Mouse (Mus musculus) urinary bladder, postnatal 36 days (tissue): ENCODE measurements at regions not wholly inside any gene's neighbourhood (a gene's known extent, or its start where the extent isn't known, plus 50 kb on each side); places are given as distances from the start of the nearest gene placed in this dataset.
A peak's percentile ranks its signal among the peaks of the same experiment; 100 is the strongest.

ENCODE experiments used
- DNase-seq, 2 experiments: peaks; one replicate each; pipeline ENCODE4 v3.0.0; 2022; ENCODE audit warnings: low spot score in 2 of 2, mixed read lengths in 1 of 2

DNA sequence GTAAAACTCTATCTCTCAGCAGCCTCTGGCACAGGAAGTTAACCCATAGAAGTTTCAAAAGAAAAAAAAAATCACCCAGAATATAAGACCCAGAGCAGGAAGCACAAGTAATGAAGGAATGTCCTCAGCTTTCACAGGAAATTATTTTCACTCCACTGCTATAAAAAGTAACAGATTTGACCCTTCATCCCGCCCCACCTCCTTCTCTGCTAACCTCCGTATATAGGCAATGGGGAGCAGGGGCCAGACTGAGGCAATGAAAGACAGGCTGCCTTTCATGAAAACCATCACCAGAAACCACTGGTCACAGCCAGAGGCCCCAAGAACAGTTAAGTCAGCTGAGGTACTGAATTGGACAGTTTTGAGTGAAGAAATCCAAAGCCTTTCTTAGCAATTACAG lies 654.9 kb downstream of the Gsdmc2 start:
- no peak for DNase-seq

DNA sequence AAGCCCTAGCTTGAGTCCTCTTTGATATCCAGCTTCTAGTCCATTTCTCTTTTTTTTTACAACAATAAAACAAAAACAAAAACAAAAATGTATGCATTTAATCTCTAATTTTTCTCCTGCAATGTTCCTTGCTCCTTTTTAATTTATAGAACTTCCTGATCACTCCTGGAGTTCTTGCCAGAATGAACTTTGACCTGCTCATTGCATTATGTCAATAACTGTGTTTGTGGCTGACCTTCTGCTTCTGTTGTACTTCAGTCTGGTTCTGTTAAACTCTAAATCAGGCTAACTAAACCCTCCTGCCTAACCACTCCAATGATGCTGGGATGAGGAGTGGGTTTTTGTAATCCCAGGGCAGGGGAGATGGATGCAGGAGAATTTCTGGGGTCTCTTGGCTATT lies 674.0 kb downstream of the Gsdmc2 start:
- DNase-seq: no peak

DNA sequence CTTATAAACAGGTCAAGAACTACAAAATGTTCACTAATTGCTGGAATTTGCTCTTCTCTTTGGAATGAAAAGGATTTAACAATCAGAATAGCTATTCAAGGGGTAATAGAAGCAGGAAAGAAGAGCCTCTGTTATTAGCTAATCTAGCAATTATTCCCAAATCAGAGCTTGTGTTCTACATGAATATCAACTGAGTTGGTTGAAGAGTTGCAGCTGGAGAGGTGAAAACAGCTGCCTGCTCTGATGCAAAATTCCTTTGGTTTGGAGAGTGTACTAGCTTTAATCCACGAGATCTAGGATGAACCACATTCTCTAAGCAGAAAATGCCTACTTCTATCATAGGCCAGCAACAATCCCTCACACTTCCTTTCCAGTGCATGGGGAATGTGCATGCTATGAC lies 674.8 kb downstream of the Gsdmc2 start:
- DNase-seq: no peak

DNA sequence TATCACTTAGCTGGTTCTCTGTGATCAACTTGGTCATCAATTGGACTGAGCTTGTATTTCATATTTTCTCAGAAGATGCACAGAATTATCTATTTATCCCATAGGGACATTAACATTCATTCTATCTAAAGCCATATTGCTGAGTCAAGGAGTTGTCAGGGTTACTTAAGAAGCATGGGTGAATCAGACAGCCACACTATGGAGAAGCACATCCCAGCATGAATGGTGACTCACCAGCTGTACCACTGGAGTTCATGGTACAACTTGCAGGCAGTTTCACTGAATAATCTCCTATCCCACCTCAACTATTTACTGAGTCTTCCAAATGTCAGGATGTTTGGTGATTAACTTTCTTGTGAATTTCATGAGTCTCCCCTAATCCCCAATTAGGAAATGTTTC lies 678.6 kb downstream of the Gsdmc2 start:
- DNase-seq: no peak

DNA sequence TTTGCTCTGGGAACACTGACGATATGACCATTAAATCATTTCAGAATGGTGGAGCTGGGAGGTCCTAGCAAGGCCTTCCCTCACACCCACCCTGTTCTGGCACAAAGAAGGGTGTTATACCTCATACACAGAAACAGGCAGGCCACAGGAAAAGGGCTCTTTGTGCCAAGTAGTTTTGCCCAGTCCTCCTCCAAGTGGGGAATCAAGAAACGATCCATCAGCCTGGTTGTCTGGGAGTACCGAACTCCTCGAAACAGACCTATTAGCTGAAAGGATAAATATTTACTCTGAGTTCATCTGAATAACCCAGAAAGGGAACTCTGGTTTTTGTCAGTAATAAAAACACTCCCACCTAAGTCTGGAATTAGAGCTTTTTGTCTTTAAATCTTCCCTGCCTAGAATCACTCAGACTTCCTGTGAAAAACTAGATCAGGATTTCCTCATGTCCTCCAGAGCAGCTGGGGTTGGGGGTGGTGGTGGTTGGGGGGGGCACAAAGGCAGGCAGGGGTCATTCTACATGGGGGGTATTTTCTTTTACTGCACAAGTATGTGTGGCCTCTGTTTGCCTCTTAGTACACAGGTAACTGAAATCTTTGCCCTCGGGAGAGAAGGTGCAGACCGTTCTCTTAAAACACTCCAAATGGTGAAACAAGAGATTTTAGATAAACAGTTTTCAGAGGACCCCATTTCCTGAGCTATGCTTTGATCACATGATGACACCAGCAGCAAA lies 681.3 kb downstream of the Gsdmc2 start:
- peak in 1 of 2 experiments; percentile 8 for DNase-seq

DNA sequence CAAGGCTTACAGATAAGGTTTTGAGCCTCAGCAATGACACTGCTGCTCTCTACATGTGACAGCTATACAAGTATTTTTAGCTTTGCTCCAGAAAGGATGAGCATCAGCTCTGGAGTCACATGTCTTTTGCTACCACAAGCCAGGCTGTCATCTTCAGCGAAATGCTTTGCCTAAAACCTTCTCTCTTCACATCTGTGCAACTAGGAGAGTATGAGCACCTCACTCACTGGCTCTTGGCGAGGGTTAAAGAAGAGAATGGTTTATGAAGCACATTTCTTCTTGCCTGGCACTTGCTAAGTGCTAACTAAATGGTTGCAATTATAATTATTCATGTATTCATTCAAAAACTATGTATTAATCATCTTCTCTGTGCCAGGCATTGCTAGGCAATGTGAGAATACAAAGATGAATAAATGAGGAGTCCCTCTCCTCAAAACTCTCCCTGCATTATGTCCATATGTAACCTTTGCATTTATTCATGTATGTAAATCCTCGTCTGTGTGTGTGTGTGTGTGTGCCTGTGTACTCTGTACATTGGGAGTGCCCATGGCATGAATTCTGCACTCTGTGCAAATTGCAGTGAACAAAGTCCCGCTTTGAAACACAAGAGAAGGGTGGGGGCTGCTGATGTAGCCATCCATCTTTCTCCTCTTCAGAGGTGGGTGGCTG lies 682.0 kb downstream of the Gsdmc2 start:
- no peak for DNase-seq

DNA sequence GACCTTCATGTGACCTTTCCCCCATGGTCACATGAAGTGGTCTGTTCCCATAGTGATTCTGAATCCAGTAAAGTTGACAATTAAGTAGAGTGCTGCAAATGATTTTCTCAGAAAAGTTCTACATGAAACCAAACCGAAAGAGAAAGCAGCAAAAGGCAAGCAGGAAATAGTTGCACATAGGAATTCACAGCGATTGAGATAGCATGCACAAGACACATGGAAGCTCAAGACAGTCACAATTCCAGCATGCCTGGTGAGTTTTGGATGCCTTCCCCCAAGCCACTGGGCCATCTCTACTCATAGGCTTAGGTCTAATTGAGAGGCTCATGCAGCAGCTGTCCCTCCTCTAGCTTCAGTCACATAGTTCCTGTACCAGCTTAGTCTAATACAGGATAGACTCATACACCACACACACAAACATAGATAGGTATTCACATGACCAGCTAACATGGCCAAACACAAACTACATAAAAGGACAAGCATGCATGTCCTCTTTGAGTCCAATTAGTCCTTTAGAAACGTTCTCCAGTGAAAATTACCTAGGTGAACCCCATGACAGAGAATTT lies 721.8 kb downstream of the Gsdmc2 start:
- no peak for DNase-seq

DNA sequence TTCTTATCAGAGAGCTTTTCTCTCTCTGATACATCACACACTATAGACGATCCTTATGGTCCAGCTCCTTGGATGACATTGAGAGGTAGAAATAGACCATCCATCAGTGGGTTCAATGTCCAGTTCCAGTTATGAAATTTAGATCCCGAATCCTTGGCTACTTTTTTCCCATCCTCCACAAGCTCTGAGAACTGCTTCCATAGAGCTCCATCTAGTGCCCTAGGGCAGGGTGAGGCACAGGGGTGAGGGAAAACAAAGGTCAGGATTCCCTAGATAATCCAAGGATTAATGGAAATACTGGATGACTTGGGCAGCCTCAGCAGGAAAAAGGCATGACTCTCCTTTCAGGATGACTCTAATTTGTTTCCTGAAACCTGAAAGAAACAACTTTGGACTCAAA lies 732.1 kb downstream of the Gsdmc2 start:
- no peak for DNase-seq

DNA sequence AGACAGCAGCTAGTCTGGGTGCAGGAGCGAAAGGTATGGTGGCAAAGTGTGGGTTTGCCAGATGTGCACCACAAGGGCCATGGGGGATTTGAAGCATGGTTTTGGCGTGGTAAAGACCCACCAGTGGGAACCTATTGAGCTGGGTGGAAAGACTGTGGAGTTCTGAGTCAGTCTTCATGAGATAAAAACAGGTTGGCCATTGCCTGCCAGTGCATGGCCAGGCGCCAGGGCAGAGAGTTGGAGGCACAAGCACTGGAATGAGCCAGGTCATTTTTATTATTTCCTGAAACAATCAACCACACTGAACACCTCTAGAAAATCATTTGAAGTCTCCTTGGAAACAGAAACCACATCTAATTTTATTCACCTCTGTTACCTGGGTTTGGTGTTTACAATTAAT lies 744.9 kb downstream of the Gsdmc2 start:
- no peak for DNase-seq

DNA sequence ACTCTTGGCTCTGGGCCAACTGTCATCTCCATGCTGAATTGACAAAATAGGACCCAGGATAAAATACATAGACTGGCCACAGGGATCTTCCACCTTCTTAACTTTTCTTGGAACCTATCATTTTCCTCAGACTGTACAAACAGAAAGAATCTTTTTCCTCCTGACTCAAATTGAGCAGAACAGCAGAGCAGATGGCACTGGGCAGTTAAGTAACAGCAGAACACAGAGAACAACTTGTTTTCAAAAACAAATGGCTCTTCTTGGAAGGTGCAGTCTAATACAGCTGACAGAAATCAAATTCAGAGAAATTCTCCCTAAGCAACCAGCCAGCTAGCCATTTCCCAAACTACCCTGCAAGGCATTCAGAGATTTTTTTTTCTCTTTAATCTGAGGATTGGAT lies 763.0 kb downstream of the Gsdmc2 start:
- no peak for DNase-seq

DNA sequence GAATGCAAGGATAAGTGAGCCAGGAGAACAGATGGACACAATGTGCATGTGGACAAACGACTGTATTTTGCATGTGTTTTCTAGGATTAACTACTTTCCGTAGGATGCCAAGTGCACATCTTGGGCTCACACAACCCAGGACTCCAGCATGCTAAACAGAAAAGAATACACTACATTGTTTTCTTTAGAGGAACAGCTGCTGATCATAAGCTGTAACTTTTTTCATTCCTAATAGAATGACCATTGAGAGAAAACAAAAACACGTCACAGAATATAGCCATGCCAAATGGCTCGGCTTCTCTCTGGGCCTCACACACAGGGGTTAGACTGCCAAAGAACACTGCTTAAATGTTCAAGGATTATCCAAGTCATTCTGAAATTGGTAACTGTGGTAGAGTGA lies 765.2 kb downstream of the Gsdmc2 start:
- DNase-seq: peak; percentile 8 to 24

DNA sequence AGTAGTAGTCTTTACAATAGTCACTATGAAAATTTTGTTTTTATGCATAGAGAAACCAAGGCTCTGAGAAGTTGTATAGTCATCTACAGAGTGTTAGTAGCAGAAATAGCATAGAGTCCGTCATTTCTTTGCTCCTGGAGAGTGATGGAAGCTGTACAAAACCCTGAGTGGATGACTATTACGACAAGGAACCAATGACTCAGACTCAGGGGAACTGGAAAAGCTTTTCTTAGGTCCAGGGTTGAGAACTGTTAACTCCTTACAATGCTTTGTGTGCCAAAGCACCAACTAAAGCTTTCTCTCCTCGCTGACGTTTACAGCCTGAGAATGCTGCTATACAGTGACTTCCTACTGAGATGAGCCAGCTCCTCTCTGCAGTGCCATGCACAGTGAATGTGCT lies 773.1 kb downstream of the Gsdmc2 start:
- DNase-seq: no peak

DNA sequence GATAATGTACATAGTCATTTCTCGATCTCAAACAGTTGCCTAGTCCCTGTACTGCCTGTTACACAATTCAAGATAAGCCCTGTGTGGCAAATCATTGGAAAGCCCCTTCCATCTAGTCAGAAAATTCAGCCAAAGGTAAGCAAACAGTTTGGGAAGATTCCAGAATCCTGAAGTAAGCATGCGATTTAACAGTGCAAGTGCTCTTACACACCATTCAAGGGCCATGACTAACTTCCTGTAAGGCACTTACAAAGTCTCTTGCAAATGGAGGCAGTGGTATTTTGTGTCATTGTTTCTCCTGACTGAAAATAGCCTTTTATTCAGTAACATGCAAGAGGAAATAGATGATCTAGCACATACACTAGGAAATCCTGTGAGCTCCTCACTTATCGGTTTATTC lies 777.9 kb downstream of the Gsdmc2 start:
- no peak for DNase-seq

DNA sequence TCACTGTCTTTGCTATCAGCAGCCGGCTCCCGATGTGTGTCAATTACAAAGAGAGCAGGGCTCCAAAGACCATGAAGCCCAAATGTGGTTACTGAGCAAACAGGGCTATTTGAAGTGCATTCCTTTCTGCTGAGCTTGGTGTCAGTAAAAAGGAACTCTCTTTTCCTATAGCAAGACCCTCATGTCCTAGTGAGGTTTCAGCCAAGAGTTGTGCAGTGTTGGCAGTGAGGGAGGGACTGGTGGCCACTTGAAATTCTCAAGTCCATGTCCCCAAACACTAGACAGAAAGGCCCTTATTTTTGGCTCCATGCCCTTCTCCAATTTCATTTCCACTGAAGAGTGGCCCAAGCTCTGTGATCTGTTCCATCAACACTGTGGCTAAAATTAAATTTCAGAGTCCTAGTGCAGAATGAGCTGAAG lies 778.9 kb downstream of the Gsdmc2 start:
- DNase-seq: no peak

DNA sequence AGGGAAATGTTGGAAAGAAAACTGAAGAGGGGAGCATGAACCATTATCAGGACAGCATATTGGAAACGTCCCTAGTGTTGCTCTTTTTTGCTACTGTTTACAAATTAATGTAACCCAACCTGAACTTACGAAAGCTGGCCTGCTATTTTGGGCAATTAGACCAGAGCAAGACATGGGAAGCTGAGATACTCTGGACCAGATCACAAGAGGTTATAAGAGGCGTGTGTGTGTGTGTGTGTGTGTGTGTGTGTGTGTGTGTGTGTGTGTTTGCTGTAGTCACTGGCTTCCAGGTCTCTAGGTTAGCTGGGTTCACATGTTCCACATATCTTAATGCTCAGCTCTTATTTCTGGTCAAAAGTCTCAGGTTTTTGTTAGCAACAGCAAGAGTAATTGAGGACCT lies 783.1 kb downstream of the Gsdmc2 start:
- DNase-seq: no peak

DNA sequence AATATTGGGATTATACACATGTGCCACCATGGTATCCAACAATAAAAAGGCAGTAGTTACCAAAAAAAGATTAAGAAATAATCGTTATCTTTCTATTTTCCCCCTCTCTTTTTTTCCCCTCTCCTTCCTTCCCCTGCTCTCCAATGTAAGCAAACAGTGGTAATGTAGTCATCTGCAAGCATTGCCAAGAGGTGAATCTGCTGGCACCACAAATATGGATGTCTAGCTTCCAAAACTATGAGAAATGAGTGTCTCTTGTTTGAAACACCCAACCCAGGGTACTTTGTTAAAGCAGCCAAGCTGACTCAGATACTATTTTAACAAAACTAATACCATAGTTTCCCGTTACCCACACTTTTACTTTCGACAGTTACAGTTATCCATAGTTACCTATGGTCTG lies 784.2 kb downstream of the Gsdmc2 start:
- DNase-seq: no peak

DNA sequence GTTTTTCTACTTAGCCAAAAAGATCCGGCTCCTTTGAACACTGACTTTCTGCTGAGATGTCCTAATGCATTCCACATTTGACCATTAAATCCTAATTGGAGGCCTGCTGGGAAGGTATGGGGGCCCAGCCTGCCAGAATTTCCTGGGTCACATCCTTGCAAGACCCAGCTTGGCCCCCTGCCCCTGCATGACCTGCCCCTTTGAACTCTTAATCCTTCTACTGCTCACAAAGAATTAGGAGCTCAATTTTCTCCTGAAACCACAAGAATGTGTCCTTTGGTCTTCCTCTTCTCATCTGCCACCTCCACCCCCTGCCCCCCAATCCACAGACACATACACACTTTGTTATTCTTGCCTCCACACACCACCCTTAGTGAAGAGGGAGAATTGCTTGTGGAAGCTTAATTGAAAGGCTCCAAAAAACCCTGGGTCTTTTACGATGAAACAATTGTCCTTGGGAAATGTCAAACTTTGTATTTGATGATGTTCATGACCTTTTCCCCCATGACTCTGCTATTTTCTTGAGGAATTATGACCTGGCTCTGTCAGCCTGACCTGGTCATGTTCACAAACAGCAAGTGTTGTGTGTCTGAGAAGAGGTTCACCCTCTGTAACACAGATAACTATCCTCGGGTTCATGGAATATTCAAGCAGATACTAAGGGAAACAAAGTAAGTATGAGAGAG lies 792.3 kb downstream of the Gsdmc2 start:
- no peak for DNase-seq

DNA sequence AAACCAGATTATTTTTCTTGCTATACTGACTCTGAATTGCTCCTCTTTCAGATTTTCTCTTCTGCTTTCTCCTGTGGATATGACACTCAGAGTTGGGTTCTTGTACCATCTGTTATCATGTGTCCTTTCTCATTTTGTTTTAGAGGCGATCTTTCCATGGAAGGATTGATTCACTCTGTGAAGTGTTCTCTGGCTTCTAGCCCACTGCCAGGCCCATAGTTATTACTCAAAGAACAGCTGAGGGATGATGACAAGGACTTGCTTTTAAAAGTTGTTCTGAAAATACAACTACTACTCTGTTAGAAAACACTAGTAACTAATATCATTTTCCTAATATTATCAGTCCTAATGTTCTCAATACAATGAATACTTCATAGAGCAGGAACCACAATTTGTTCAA lies 794.9 kb downstream of the Gsdmc2 start:
- no peak for DNase-seq

DNA sequence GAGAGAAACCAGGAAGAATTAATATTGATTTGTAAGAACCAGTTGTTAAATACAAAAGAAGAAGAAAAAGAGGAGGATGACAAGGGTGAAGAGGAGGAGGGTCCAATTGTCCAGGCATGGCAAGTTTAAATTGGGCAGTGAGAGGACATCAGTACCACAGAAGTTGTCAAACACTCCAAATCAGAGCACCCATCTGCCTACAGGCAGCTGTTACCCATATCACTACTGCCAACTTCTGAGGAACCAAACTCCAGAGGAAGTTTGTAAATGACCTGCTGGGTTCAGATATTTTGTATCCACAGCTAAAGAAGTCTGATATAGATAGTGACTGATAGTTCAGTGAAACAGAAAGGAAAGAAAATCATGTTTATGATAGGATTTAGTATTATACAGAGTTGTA lies 802.6 kb downstream of the Gsdmc2 start:
- DNase-seq: no peak

DNA sequence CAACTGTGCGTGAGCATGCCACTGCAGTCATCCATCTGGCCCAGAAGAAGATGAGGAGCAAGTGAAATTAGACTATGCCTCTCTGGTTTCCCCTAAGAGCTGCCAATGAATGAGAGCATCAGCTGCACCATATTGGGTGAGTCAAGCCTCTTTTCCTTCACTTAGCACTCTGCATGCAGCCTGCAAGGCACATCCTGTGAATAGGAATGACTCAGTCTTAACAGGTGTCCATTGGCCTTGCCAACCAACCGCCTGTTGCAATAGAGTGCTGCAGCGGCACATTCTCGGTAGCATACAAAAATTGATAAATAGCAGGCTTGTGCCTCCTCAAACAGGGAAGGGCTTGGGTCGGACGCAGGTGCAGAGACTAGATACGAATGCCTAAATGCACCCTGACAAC lies 808.7 kb downstream of the Gsdmc2 start:
- DNase-seq: no peak

DNA sequence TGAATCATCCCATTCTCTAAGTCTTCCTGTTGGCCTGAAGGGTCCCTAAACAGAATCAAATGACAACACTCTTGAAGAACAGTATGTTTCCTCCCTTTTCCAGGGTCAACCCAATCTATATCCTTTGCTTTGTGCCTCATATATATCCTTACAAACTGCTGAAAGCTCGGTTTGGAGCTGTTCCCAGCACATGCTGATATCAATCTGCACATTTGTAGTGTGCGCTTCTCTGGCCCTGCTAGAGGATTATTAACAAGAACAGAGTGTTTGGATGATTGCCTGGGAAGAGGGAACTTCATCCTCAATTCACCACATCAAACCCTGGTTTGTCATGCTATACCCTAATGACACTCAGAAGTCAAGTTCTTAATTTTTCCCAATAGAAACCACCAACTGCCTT lies 824.2 kb downstream of the Gsdmc2 start:
- DNase-seq: no peak

DNA sequence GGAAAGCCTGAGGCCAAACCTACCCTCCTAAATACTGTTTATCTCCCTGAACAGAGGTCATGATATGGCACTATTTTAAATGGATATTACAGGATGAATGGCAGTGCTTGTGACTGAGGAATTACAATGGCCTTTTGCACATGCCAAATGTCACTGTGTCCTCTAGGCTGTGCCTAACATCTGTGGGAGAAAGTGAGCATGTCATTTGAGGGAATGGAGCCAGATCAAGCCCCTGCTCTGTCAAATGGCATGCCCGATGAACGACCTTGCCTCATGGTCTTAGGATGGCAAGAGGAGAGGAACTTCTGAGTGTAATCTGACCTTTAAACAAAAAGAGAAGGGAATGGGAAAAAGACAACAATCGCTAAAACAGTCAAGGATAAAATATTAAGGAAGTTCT lies 827.0 kb downstream of the Gsdmc2 start:
- DNase-seq: no peak
